Mouse (Mus musculus) layer of hippocampus, adult 9-11 months (tissue): ENCODE measurements around the gene Olfr905.

Experiments
- DNase-seq: peaks from one replicate; pipeline ENCODE4 v3.0.0; 2022

Gene Olfr905

GRCm38 (mm10) chr9:38470807-38471206 lies at the start of gene Olfr905:
Gene Olfr905 (plus strand): TSS chr9:38471107.
- DNase-seq, result no peak

- no peak for DNase-seq
Observed at GRCm38 (mm10) chr9:38423801-38424200, 47.1 kb upstream of the Olfr905 start.

- no peak for DNase-seq
Observed at GRCm38 (mm10) chr9:38427026-38427425, 43.9 kb upstream of the Olfr905 start.

- no peak for DNase-seq
Observed at GRCm38 (mm10) chr9:38429155-38429554, 41.8 kb upstream of the Olfr905 start, which contains the start of gene Olfr901. Gene Olfr901 (plus strand): TSS chr9:38429455.

GRCm38 (mm10) chr9:38447352-38447751 lies 23.6 kb upstream of the Olfr905 start, which contains the start of gene Olfr902:
Gene Olfr902 (plus strand): TSS chr9:38447652.
- DNase-seq, result no peak

GRCm38 (mm10) chr9:38462844-38463243 lies 8.1 kb upstream of the Olfr905 start, which contains the start of gene Olfr904:
Gene Olfr904 (plus strand): TSS chr9:38463144.
- no peak for DNase-seq

- DNase-seq, result no peak
Observed at GRCm38 (mm10) chr9:38486785-38487184, 15.9 kb downstream of the Olfr905 start, which contains the start of gene Olfr906. Gene Olfr906 (plus strand): TSS chr9:38487085.

GRCm38 (mm10) chr9:38495501-38495900 lies 24.6 kb downstream of the Olfr905 start, which contains the start of gene Olfr907:
Gene Olfr907 (plus strand): TSS chr9:38495801.
- DNase-seq, result no peak

- no peak for DNase-seq
Observed at GRCm38 (mm10) chr9:38512353-38512752, 41.4 kb downstream of the Olfr905 start.

- DNase-seq, result no peak
Observed at GRCm38 (mm10) chr9:38521280-38521679, 50.4 kb downstream of the Olfr905 start, which contains the start of gene Olfr911-ps1. Gene Olfr911-ps1 (plus strand): TSS chr9:38521580.
